Mouse (Mus musculus) ES-E14 (cell line): ENCODE results near the gene Flt3l.

Experiments used
- CHD2 ChIP-seq: IDR thresholded peaks from 2 replicates; pipeline ENCODE4 v1.6.1; 2014; ENCODE audit warnings: mild to moderate bottlenecking, low read depth, low read length, inconsistent platforms
- MAFK ChIP-seq: IDR thresholded peaks from 2 replicates; pipeline ENCODE4 v1.6.1; 2014; ENCODE audit warnings: mild to moderate bottlenecking, low read depth, low read length, inconsistent platforms; ENCODE audit not compliant: insufficient read depth
- ZNF384 ChIP-seq: IDR thresholded peaks from 2 replicates; pipeline ENCODE4 v1.6.1; 2012; ENCODE audit warnings: low read depth, low read length, inconsistent platforms

DNA sequence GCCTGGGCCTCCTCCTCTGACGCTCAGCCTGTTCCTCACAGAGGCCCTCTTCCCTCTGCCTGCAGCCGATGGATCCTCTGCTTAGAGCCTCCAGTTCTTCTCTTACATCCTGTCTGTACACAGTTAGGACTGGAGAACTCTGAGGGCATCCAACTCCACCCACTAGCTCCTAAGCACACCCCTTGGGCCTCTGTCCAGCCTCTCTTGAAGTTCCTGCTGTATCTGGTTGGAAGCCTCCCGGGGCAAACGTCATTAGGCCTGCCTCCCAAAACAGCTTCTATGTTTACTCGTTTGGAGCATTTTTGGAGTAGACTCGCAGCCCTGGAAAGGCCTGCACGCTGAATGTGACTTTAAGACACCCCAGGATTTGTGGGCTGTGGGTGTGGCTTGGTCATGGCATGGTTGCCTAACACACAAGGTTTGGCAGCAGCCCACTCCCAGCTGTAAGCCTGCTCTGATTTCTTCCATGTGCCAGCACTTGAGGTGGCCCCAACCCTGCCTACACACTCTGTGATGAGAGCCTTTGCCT, 32.5 kb downstream of the Flt3l start, which contains the start of gene Fcgrt:
- TF ChIP-seq CHD2 (no peak), ZNF384 (no peak), MAFK (no peak)
